Mouse (Mus musculus): ENCODE measurements around the gene Plekha5.
"Not testable (repeated sequence)": the region's sequence is repeated elsewhere in the genome, so short reads cannot be mapped to it uniquely, and the experiment has no call there.

Plekha5 gene

DNA sequence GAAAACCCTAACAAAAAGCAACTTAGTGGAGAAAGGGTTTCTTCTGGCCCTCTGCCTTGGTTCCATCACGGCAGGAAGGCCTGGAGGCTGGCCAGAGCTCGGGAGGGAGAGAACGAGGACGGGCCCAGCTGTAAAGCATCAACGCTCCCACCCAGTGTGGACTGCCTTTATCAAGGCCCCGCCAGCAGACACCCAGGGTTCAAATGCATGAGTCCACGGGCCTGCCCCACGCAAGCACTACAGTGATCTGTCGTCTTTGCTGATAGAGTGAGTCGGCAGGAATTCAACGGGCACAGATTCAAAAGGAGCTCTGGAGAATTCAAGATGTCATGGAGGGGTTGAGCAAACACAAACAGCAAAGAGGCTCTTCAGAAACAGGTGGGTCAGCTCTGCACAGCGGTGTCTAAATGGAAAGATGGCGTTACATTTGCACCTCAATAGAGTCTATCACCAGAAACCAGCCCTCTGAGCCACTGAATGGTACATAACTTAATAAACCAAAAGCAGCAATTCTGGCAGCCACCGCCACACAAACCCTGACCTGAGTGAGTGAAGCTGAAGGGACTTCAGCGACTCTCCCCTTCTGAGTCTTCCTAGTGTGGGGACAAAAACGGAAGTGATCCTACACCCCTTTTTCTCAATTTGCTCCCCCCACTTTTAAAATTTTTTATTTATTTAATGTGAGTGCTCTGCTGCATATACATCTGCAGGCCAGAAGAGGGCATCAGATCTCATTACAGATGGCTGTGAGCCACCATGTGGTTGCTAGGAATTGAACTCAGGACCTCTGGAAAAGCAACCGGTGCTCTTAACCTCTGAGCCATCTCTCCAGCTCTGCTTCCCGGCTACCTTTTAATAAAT lies 153.3 kb downstream of the Plekha5 start:
- peak; percentile 92 for DNase-seq (ENCODE audit: low read depth, low spot score)

DNA sequence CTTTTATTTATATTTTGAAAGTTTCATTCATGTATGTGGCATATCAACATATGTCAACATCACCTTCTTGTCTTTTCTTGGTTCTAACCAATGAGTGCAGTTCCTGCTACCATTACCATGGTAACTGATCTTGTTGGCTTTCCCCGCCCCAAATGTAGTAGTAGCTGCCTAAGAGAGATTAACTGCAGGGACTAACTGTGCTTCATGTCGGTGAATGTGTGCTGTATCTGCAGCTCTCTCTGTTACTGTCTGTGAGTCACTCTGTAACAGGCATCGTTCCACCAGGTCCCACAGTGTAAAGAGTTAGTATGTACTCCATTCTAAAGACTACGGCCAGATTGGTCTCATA lies 153.9 kb downstream of the Plekha5 start:
- DNase-seq (ENCODE audit: low read depth, low spot score), result peak; percentile 75

DNA sequence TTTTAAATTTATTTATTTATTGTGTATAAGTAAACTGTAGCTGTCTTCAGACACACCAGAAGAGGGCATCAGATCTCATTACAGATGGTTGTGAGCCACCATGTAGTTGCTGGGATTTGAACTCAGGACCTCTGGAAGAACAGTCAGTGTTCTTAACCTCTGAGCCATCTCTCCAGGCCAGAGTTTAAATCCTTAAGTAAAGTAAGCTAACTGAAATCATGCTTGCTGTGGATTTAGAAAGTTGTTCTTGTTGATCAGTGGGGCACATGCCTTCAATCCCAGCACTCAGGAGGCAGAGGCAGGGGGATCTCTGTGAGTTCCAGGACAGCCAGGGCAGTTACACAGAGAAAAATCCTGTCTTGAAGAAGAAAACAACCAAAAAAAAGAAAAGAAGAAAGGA lies 155.1 kb downstream of the Plekha5 start:
- DNase-seq (ENCODE audit: low read depth, low spot score), result not testable (repeated sequence)

DNA sequence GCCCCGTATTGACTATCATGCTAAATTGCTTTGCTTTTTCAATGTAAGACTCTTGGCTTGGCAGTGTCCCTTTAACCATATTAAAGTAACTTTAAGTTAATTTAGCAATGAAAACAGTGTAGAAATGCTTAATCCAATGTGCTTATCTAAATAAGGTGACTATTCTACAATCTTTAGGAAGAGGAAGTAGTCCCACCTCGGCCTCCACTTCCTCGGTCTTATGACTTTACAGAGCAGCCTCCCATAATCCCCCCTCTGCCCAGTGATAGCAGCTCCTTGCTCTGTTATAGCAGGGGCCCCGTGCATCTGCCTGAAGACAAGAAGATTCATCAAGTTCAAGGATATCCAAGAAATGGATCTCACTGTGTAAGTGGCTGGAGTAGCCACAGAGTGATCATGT lies 156.3 kb downstream of the Plekha5 start:
- no peak for DNase-seq (ENCODE audit: low read depth, low spot score)

DNA sequence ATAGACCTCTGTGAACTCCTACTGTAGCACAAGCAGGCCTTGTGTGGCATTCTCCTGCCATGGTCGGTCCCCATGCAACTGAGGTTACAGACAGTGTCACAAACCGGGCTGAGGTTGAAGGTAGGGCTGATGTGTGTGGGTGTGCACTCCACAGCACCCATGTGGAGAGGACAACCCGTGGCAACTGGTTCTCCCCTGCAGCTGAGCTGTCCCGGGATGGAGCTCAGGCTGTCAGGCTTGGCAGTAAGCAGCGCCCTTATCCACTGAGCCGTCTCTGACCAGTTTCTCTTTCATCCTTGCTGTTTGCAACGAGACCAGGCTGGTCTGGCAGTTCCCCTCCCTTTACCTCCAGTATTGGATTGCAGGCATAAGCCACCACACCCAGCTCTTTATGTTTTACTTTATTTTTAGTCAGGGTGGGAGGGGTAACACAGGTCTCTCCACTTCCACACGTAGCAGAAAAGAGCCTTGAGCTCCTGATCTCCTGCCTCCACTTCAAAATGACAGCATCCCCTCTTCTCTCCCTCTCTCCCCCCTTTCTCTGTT lies 162.9 kb downstream of the Plekha5 start:
- DNase-seq (ENCODE audit: low read depth, low spot score), result no peak

DNA sequence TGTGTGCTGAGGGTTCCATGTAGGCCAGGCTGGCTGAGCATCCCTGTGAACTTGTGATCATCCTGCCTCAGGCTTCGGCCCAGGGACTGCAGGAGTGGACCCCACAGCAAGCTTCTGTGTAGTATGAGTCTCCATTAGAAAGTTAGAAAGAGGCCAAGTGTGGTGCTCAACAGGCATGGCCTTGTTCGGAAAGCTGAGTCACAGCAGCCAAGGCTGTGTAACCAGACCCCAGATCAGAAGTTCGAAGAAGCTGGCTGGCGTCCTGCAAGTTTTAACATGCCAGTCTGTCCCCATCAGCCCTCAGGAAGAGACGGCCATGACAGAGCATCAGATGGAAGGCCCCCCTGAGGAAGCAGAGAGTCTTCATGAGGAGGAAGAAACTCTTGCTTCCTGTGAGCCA lies 167.5 kb downstream of the Plekha5 start:
- DNase-seq (ENCODE audit: low read depth, low spot score), result no peak

DNA sequence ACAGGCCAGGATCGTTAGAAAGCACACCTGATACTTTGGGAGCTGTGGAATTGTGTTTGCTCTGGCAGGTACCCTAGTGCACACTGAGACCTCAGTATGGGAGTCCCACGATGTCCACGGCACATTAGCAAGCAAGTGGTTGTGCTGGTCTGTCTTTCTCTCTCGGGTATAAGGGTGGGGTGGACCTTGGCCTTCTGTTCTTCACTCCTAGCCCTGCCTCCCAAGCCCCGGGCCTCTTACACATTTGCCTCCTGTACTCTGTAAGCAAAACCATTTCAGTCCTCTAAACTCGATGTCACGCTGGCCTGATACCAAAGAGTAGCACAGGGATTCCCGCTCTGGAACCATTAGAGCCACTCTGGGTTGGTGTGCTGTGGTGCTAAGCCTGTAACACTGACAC lies 168.9 kb downstream of the Plekha5 start:
- no peak for DNase-seq (ENCODE audit: low read depth, low spot score)

DNA sequence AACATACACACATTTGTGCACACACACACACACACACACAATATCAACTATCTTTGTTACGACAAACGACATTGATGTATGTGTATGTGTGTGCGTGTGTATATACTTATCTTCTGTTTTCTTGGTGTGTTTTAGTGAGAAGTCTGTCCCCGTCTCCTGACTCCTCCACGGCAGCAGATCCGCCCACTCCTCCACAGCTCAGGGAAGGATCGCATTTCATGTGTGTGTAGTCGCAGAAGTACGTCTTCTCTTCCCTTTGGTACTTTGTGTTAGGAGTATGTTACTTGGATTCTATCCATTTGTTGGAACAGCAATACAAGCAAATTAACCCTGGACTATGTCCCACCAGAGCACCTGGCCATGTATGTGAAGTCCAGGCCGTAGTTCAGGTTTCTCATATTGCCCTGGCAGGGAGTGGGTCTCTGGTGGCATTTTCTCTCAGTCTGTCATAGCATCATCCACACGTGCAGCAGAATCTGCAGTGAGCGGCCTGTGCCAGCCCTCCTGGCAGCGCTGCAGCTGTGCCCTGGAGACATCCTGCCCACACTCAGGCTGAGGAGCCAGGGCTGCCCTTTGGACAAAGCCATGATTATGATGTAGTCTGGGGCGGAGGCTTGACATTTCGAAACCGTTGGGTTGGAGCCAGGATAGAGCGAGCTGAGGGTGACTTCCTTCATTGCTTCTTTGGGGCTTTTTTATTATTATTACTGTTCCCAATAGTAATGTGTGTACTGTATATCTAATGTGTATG lies 169.7 kb downstream of the Plekha5 start:
- no peak for DNase-seq (ENCODE audit: low read depth, low spot score)

DNA sequence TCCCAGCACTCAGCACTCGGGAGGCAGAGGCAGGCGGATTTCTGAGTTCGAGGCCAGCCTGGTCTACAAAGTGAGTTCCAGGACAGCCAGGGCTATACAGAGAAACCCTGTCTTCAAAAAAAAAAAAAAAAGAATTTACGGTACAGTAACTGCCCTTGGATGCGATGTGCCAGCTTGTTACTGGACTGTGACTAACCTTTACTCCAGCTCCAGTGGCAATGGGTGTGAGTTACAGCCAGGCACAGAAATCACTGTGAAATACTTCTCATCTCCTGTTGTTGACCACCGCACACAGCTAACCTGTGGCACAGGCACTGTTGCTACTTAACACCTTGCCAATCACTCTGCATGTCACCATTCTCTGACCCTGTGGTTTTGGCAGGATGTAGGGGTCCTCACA lies 171.7 kb downstream of the Plekha5 start:
- not testable (repeated sequence) for DNase-seq (ENCODE audit: low read depth, low spot score)

DNA sequence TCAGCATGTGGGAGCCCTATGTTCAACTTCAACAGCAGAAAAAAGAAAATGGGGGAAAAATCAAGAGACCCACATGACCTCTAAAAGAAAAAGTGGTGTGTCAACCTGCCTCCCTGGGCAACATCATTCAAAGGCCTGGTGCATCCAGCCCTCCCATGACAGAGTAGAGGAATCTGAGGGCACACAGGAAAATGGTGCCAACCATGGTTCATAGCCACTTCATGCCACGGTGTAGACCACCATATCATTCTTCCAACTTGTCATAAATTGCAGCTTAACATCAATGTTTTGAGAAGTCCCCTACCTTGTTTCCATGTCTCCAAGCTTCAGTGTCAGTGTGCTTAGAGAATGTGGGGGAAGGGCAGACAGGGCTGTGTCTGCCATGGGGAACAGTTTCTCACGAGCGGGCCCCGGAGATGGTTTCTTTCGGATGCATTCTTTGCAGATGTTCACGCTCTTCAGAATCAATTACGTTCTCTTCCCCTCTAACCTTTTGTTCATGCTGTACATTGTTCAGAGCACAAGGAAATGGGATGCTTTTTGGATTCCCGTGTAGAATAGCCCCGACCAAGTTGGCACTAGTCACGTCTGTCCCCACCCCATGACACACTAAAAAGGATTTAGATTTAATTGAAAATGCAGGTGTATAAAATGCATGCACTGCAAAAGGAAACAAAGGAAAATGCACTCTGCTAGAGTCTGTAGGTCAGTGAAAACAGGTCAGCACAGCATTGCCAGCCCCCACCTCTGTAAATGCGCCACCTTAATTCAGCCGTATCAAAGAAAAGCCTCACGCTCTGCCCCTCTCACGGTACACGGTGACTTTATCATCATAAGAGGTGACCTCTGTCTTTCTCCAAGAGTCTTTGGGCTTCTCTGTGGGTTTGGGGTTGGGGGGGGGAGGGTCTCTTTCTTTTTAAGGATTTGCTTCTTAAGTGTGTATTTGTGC lies 173.8 kb downstream of the Plekha5 start:
- no peak for DNase-seq (ENCODE audit: low read depth, low spot score)

DNA sequence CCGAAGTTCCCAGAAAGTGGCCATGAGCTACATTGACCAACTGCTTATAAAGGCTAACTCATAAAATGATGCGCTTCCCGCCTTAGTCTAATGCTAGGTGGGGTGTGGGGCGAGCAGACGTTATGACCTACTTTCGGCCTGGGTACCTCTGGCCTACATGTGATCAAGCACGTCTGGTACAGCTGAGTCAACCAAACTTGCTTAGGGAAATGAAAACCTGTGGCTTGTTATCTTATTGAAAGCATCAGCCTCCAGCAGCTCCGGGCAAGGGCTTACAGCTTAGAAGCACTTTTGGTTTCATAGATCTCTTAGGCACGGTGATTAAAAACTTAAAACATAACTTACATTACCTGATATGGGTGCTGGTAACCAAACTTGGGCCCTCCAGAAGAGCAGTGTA lies 174.7 kb downstream of the Plekha5 start:
- DNase-seq (ENCODE audit: low read depth, low spot score), result no peak

DNA sequence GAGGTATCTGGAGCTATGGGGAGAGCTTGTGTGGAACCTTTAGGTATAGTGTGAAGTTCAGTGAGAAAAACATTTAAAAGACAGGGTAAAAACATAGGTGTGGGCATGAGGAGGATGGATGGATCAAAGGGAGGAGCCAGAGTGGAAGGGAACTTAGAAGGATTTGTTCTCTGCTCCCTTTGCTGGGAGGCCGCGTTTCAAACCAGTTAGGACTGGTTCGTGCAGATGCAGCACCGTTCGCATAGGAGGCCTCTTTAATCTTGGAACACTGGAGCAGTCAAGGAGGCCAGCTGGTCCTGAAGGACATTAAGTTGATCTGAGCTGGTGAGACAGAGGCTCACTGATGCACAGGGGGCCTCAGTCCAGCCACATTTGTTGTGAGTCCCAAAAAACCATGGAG lies 175.5 kb downstream of the Plekha5 start:
- peak; percentile 54 for DNase-seq (ENCODE audit: low read depth, low spot score)

DNA sequence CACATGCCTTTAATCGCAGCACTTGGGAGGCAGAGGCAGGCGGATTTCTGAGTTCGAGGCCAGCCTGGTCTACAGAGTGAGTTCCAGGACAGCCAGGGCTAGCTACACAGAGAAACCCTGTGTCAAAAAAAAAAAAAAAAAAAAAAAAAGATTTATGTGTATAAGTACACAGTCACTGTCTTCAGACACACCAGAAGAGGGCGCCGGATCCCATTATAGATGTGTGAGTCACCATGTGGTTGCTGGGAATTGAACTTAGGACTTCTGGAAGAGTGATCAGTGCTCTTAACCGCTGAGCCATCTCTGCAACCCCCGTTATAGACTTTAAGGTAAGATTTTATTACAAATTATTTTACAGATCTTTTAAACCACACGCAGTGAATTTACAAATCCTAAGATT lies 176.8 kb downstream of the Plekha5 start:
- DNase-seq (ENCODE audit: low read depth, low spot score), result not testable (repeated sequence)

DNA sequence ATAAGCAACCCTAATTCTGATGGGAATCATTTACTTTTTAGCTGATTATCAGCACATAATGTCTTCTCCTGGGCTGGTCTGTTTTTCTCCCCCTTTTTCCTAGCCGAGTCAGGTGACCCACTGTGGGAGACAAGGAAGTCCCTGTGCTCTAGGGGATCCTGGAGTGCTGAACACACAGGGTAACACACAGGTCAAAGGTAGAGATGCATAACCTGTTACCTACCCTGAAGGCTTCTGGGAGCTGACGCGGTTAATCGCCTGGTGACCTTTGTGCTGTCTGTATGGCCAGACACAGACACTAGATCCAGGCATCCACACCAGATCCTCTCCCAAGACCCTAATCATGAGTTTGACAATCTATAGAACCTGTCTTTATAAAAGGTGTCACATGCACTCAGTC lies 177.3 kb downstream of the Plekha5 start:
- DNase-seq (ENCODE audit: low read depth, low spot score), result peak; percentile 71

DNA sequence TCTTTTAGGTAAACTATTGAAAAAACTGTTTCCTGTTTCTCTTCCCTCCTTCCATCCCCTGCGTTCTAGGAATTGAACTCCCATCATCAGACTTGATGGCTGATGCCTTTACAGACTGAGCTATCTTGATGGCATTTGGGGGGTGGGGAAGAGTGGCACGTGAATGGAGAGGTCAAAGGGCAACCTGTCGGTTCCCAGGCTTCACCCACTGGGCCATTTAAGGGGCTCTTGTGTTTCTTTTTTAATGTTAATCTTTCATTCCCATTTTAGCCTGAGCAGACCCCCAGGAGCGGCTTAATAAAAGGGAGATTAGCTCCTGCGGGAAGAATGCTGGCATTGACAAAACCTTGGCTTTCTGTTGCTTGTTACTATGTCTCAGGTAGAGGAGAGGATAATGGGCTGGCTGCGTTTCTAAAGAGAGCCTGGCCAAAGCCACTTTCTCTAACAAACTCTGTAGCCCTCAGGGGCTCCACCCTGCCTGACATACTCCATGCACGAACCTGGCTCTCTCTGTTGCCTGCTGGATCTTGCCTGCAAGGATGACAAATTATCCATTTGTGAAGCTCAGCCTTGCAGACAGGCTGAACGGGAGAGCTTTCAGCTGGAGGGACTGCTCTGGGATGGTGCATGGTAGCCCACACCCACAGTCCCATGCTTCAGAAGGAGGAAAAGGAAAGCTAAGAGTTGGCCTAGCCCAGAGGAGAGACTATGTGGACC lies 179.5 kb downstream of the Plekha5 start:
- peak; percentile 99 for DNase-seq (ENCODE audit: low read depth, low spot score)

DNA sequence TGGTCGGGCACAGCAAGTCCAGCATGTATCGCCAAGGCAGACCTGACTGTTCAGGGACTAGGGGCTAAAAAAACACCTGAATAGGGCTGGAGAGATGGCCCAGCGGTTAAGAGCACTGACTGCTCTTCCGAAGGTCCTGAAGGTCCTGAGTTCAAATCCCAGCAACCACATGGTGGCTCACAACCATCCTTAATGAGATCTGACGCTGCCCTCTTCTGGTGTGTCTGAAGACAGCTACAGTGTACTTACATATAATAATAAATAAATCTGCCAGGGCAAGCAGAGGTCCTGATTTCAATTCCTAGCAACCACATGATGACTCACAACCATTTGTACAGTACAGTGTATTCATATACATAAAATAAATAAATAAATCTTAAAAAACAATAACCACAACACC lies 181.3 kb downstream of the Plekha5 start:
- DNase-seq (ENCODE audit: low read depth, low spot score), result not testable (repeated sequence)

DNA sequence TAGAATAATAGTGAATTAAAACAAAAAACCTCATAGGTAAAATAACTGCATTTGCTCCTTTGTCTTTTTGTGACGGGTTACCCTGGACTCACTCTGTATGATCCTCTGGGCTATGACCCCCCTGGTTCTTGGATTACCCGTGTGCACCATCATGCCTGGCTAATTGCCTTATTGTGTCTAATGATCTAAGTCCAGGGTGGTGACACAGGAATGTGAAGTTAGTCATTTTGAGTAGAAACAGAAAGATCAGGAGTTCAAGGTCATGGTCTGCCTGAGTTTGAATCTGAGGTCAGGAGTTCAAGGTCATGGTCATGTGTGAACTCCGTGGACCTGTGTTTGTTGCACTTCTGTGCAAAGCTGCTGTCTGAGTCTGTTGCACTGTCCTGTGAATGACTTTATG lies 181.9 kb downstream of the Plekha5 start:
- DNase-seq (ENCODE audit: low read depth, low spot score), result peak; percentile 97

DNA sequence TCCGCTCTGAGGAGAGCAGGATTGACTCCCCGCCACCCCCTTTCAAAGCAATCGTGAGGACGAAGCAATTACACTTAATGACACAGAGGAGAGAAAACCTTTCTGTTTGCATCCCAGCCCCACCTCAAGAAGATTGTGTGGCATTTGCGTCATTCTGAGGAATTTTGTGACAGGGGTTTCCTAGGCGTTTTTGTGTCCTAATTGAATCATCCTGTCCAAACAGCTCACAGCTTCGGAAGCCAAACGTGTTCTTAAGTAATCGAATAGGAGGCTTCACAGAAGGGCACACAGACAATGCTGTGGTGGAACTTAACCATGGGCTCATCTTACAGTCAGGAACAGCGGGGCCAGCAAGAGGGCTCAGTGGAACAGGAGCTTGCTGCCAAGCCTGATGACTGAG lies 182.7 kb downstream of the Plekha5 start:
- DNase-seq (ENCODE audit: low read depth, low spot score), result peak; percentile 83

DNA sequence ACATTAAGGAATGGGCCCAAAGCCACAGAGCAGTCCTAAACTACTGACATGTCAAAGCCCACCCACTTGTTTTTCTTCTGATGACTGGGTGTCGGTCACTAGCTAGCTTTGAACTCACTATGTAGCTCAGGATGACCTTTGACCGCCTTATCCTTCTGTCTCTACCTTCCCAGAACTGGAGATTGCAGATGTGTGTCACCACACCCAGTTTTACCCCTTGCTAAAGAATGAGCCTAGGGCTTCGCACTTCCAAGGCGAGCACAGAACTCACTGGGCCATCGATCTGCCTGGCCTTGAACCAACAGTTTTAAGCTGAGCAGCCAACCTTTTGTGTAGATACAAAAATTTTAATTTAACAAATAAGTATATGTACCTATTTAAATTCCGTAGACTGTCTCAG lies 184.8 kb downstream of the Plekha5 start:
- peak; percentile 91 for DNase-seq (ENCODE audit: low read depth, low spot score)

DNA sequence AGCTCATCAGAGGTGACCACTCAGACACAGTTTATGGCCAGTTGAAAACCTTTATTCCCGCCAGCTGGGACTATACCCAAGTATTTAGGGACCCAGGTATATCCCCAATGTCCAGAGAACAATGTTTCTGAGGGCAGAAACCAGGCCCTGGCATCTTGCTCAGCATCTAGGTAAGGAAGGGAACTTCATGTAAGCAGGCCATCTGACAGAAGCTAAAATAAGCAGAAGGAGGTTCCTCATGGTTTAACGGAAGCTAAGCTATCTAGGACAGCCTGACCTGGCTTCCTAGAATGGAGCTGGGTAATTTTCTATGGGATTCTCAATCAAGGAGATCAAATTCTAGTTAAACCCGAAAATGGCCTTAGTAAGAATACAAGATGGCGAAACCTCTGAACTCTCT lies 185.7 kb downstream of the Plekha5 start:
- no peak for DNase-seq (ENCODE audit: low read depth, low spot score)

DNA sequence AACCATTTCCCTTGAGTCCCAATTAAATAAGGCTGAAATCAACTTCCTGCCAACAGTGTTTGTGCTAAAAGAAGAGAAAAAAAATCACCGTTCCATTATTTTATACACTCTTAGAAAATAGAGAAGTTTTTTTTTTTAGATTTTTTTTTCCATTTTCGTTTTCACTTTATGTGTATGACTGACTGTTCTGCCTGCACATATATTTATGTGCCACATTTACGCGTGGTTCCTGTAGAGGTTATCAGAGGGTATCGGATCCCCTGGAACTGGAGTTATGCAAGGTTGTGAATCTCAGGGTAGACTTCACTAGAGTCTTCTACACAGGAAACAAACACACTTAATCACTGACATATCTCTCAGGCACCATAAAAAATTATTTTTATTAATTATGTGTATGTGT lies 186.3 kb downstream of the Plekha5 start:
- no peak for DNase-seq (ENCODE audit: low read depth, low spot score)

All from R1 (cell line).